Mouse (Mus musculus): Measurements from ENCODE around the gene Hectd4.

DNA sequence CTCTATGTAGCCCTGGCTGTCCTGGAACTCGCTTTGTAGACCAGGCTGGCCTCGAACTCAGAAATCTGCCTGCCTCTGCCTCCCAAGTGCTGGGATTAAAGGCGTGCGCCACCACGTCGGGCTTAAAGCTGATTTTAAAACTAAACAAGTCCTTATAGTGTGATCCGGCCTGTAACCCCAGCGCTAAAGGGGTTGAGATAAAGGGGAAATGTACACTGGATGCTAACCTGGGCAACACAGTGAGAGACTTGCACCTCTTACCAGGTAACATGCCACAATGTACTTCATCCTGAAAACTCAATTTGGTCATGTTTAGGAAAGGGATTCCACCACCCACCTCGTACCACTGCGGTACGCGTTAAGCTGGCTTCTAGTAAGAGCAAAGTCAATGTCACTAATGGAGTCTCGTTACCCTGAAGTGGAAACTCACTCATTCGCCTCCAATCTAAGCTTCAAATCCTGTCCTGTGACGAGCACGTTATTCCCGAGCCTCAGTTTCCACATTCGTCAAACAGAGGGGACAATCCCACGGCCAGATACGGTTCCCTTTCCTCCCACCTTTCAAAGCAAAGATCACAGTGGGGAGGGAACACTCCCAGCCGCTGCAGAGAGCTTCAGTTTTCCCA lies 29.7 kb upstream of the Hectd4 start:
- no peak for TF ChIP-seq EP300 (IDR thresholded peaks at IDR 0.05; ENCODE audit: low read depth)
- no peak for TF ChIP-seq CTCF (IDR thresholded peaks at IDR 0.05; ENCODE audit: low read depth)

All from liver, postnatal 0 days (tissue).